Mouse (Mus musculus) bone marrow, adult 2 months (tissue): ENCODE measurements around the gene Hebp1. TPM values are rescaled to one million over a fixed set of nuclear protein-coding genes. Genes with fewer than 3 reads are reported as not detected.

ENCODE experiments used
- H3K27ac ChIP-seq: fragments of 200-500 bp; 2 replicates; pipeline ENCODE4 v1.5.1; 2012; ENCODE audit warnings: low read depth, mild to moderate bottlenecking, control low read depth, inconsistent platforms, low read length; ENCODE audit not compliant: control insufficient read depth, poor library complexity, insufficient read depth
- H3K4me1 ChIP-seq: fragments of 200-500 bp; 2 replicates; pipeline ENCODE4 v1.6.1; 2011; ENCODE audit warnings: low read length; ENCODE audit not compliant: control insufficient read depth, insufficient read depth
- H3K4me3 ChIP-seq: fragments of 200-500 bp; replicated peaks from 2 replicates; pipeline ENCODE3; 2011; ENCODE audit warnings: mild to moderate bottlenecking, low read depth, low read length, control low read depth; ENCODE audit not compliant: control insufficient read depth
- CTCF ChIP-seq: fragments of 200-500 bp; IDR thresholded peaks from 2 replicates; pipeline ENCODE4 v1.5.1; 2011; ENCODE audit warnings: low read length, control low read depth; ENCODE audit not compliant: control insufficient read depth, insufficient read depth
- POLR2A ChIP-seq: fragments of 200-500 bp; IDR thresholded peaks from 2 replicates; pipeline ENCODE4 v1.6.1; 2011; ENCODE audit warnings: low read depth, mild to moderate bottlenecking, control low read depth, low read length, borderline replicate concordance; ENCODE audit not compliant: control insufficient read depth
- WGBS: fragments of 180-500 bp; shearing (Covaris S2); methylation state at CpG from one replicate; pipeline ENCODE4 v1.1.7; 2018; 5-methylcytosine and 5-hydroxymethylcytosine counted together
- polyA plus RNA-seq: library from polyadenylated mRNA; stranded (reverse); fragments of >200 nt; gene quantifications from 2 replicates; pipeline ENCODE4 v1.2.4, GENCODE M21; 2011; ENCODE audit warnings: low replicate concordance; ENCODE audit not compliant: missing spikeins, insufficient read depth, insufficient read length

Hebp1 gene
- polyA plus RNA-seq, 1 experiment = 103 TPM

- no peak overlapping the region for H3K4me3 ChIP-seq
- H3K27ac ChIP-seq = no peak overlapping the region
- no peak for TF ChIP-seq POLR2A
- no peak for TF ChIP-seq CTCF
- WGBS = 75% methylated on average over 5 of the region's 5 CpGs
- peaks cover 1% of the 10 kb centered on the region; the same call in 1 of the 2 replicates for H3K4me1 ChIP-seq
Measured at GRCm38 (mm10) chr6:135153719-135154118, 44.1 kb downstream of the Hebp1 start.

GRCm38 (mm10) chr6:135150311-135150710 lies 47.5 kb downstream of the Hebp1 start:
- WGBS = 36% methylated on average over 5 of the region's 5 CpGs
- TF ChIP-seq CTCF (peak; percentile 64), POLR2A (no peak)
- H3K4me3 ChIP-seq = no peak overlapping the region
- H3K4me1 ChIP-seq = no peaks in the 10 kb centered on the region
- H3K27ac ChIP-seq = no peak overlapping the region

DNA sequence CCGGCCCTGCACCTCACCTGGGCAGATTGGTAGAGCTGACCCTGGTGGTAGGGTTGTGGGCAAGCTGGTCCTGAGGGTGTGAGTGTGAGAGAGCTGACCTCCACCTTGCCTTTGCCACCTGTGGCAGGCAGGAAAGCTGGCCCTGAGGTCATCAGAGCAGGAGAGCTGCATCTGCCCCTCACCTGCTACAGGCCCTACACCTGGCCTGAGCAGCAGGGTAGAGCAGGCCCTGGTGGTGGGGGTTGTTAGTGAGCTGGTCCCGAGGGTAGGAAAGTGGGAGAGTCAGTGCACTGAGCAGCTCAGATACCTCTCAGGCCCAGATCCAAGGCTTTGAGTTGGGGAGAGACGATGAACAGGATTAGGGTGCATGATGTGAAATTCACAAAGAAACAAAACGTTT lies 48.1 kb downstream of the Hebp1 start:
- 83% methylated on average over 4 of the region's 4 CpGs for WGBS
- TF ChIP-seq POLR2A (no peak), CTCF (no peak)
- Histone ChIP-seq H3K27ac (no peak overlapping the region), H3K4me1 (no peaks in the 10 kb centered on the region), H3K4me3 (no peak overlapping the region)

DNA sequence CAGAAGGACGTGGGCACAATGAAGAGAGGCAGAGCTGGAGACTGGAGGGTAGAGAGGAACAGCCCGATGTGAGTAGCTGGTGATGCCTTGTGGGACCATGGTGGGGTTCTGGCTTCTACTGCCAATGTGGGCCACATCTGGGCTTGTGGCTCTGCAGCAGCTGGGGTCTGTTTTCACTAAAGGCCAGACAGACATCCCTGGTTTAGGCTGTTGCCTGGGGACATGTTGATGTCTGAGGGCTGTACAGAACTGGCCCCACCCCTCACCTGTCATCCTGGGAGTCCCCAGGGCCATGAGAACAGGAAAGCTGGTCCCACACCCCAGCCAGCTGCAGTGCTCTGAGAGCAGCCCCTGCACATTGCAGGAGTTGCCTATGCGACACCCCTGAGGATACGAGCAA lies 48.6 kb downstream of the Hebp1 start:
- TF ChIP-seq CTCF (no peak), POLR2A (no peak)
- 82% methylated on average over 4 of the region's 4 CpGs for WGBS
- H3K27ac ChIP-seq = no peak overlapping the region
- no peak overlapping the region for H3K4me3 ChIP-seq
- H3K4me1 ChIP-seq = no peaks in the 10 kb centered on the region

- TF ChIP-seq POLR2A (no peak), CTCF (peak; percentile 68)
- Histone ChIP-seq H3K27ac (no peak overlapping the region), H3K4me3 (no peak overlapping the region), H3K4me1 (no peaks in the 10 kb centered on the region)
- 44% methylated on average over 1 of the region's 1 CpGs for WGBS
Measured at GRCm38 (mm10) chr6:135148506-135148905, 49.3 kb downstream of the Hebp1 start.

DNA sequence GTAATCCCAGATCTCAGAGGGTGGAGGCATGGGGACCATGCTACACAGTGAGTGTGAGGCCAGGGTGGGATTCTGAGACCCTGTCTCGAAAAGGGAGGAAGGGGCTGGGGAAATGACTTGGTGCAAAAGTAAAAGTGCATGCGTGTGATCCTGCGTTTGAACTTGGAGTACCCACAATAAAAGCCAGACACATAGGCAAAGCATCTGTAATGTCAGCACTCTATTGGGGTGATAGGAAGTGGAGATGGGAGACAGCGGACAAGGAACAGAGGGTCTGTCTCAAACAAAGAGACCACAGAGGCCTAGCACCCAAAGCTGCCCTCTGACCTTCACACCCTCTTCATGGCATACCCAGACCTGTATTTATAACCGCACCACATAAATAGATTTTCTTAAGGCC lies 51.8 kb downstream of the Hebp1 start:
- TF ChIP-seq CTCF (no peak), POLR2A (no peak)
- 90% methylated on average over 5 of the region's 5 CpGs for WGBS
- Histone ChIP-seq H3K27ac (no peak overlapping the region), H3K4me1 (no peaks in the 10 kb centered on the region), H3K4me3 (no peak overlapping the region)

DNA sequence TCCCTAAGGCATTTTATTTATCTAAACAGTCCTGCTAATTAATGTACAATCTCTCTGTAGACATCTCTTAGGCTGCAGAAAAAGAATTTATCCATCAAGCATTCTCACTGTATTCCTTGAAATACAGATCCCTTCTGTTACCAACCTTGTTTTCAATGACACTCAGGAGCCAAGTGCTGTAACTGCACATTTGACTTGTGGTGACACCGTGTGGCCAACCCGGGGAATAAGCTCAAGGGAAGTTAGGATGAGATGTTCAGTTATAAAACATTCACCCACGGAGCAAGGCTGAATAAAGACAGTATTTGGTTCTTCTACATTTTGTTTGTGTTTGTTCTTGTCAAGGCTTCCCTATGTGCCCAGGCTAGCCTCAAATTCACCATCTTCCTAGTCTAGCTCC lies 53.3 kb downstream of the Hebp1 start:
- Histone ChIP-seq H3K4me3 (no peak overlapping the region), H3K27ac (no peak overlapping the region), H3K4me1 (no peaks in the 10 kb centered on the region)
- under 1% methylated on average over 3 of the region's 3 CpGs for WGBS
- TF ChIP-seq POLR2A (no peak), CTCF (peak; percentile 51)

DNA sequence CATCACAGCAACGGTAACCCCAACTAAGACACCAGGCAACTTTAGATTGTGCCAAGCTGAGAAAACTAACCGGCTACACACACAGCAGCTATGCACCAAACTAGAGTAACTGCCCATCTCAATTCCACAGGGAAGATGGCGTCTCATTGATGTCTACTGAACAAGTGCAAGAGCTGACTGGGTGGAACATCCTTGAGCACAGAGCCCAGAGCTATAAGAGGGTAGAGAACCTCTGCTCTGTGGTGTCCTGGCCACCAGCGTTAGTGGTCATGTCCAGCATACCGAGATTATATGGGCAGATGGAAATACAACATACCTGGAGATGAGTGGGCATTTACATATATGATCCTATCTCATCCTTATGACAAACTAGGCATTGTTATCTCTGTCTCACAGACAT lies 54.7 kb downstream of the Hebp1 start:
- H3K4me3 ChIP-seq = no peak overlapping the region
- TF ChIP-seq POLR2A (no peak), CTCF (no peak)
- no peaks in the 10 kb centered on the region; the same call in 1 of the 2 replicates for H3K4me1 ChIP-seq
- WGBS = 80% methylated on average over 5 of the region's 5 CpGs
- H3K27ac ChIP-seq = no peak overlapping the region

- TF ChIP-seq POLR2A = no peak
- TF ChIP-seq CTCF = no peak
- Histone ChIP-seq H3K4me3 (no peak overlapping the region), H3K4me1 (no peaks in the 10 kb centered on the region; the same call in 1 of the 2 replicates), H3K27ac (no peak overlapping the region; the same call in 1 of the 2 replicates)
- 80% methylated on average over 16 of the region's 16 CpGs for WGBS
Measured at GRCm38 (mm10) chr6:135141451-135142147, 56.2 kb downstream of the Hebp1 start.
